Mouse (Mus musculus) adrenal gland, adult (tissue): ENCODE measurements around the gene Gna13.

Experiments
- DNase-seq, 2 experiments: peaks; one replicate each; pipeline ENCODE4 v3.0.0; 2022 to 2023; ENCODE audit warnings: low spot score in 1 of 2; ENCODE audit not compliant: inconsistent age in 2 of 2

Gna13 gene

GRCm38 (mm10) chr11:109366802-109367579 is 4.4 kb downstream of the Gna13 start:
- DNase-seq, result peak in 1 of 2 experiments; percentile 72

- DNase-seq, result peak; percentile 23 to 54
Observed at GRCm38 (mm10) chr11:109369026-109369637, 6.5 kb downstream of the Gna13 start.

- no peak for DNase-seq
Observed at GRCm38 (mm10) chr11:109375412-109375811, 12.8 kb downstream of the Gna13 start.

- peak in 1 of 2 experiments; percentile 55 for DNase-seq
Observed at GRCm38 (mm10) chr11:109376484-109377143, 14.0 kb downstream of the Gna13 start.

GRCm38 (mm10) chr11:109377477-109377876 is 14.8 kb downstream of the Gna13 start:
- no peak for DNase-seq

GRCm38 (mm10) chr11:109378051-109378450 is 15.4 kb downstream of the Gna13 start:
- DNase-seq, result no peak

- DNase-seq, result no peak
Observed at GRCm38 (mm10) chr11:109380662-109381061, 18.0 kb downstream of the Gna13 start.

GRCm38 (mm10) chr11:109385296-109385695 is 22.7 kb downstream of the Gna13 start:
- DNase-seq, result no peak

- DNase-seq, result no peak
Observed at GRCm38 (mm10) chr11:109389046-109389445, 26.4 kb downstream of the Gna13 start.

GRCm38 (mm10) chr11:109391200-109391599 is 28.6 kb downstream of the Gna13 start:
- DNase-seq, result peak in 1 of 2 experiments; percentile 61

GRCm38 (mm10) chr11:109391760-109392159 is 29.1 kb downstream of the Gna13 start:
- DNase-seq, result peak; percentile 29 to 69

- DNase-seq, result peak; percentile 46 to 71
Observed at GRCm38 (mm10) chr11:109392601-109393000, 30.0 kb downstream of the Gna13 start.

- DNase-seq, result peak; percentile 49 to 67
Observed at GRCm38 (mm10) chr11:109394758-109395157, 32.1 kb downstream of the Gna13 start.

GRCm38 (mm10) chr11:109395291-109395690 is 32.7 kb downstream of the Gna13 start:
- DNase-seq, result no peak

- no peak for DNase-seq
Observed at GRCm38 (mm10) chr11:109406431-109406830, 43.8 kb downstream of the Gna13 start.

GRCm38 (mm10) chr11:109410197-109410980 is 47.8 kb downstream of the Gna13 start:
- no peak for DNase-seq

- no peak for DNase-seq
Observed at GRCm38 (mm10) chr11:109413617-109414016, 51.0 kb downstream of the Gna13 start, which contains the start of gene 9930022D16Rik. TSS of gene 9930022D16Rik (plus strand) at chr11:109413917.

- DNase-seq, result no peak
Observed at GRCm38 (mm10) chr11:109414802-109415201, 52.2 kb downstream of the Gna13 start.

GRCm38 (mm10) chr11:109416709-109417420 is 54.2 kb downstream of the Gna13 start:
- no peak for DNase-seq

GRCm38 (mm10) chr11:109417472-109418040 is 54.9 kb downstream of the Gna13 start:
- no peak for DNase-seq
